Mouse (Mus musculus) CH12.LX (cell line): ENCODE results near the gene Tmem138.

Source experiments
- CHD2 ChIP-seq: IDR thresholded peaks from 2 replicates; pipeline ENCODE4 v1.6.1; 2011; ENCODE audit warnings: low read length, improper control_type of control experiment
- CTCF ChIP-seq, 2 experiments: IDR thresholded peaks in 1 of 2; conservative IDR thresholded peaks in 1 of 2; 2 replicates each; pipeline ENCODE4 v1.5.1; 2011 to 2012; ENCODE audit warnings: low read depth in 2 of 2, low read length in 2 of 2, improper control_type of control experiment in 1 of 2, inconsistent platforms in 1 of 2, mild to moderate bottlenecking in 1 of 2, moderate library complexity in 1 of 2
- MEF2A ChIP-seq: IDR thresholded peaks from 2 replicates; pipeline ENCODE4 v1.6.1; 2014; ENCODE audit warnings: low read depth, mild to moderate bottlenecking, inconsistent platforms, low read length, improper control_type of control experiment, borderline replicate concordance
- MYC ChIP-seq: IDR thresholded peaks from 2 replicates; pipeline ENCODE4 v1.6.1; 2011; ENCODE audit warnings: low read depth, mild to moderate bottlenecking, improper control_type of control experiment, low read length
- NELFE ChIP-seq: IDR thresholded peaks from 2 replicates; pipeline ENCODE4 v1.6.1; 2011; ENCODE audit warnings: low read depth, low read length, improper control_type of control experiment
- RCOR1 ChIP-seq: conservative IDR thresholded peaks from 2 replicates; pipeline ENCODE4 v1.6.1; 2012; ENCODE audit warnings: low read depth, mild to moderate bottlenecking, inconsistent platforms, low read length, improper control_type of control experiment
- ZNF384 ChIP-seq: IDR thresholded peaks from 2 replicates; pipeline ENCODE4 v1.6.1; 2012; ENCODE audit warnings: low read depth, low read length, improper control_type of control experiment, inconsistent platforms

GRCm38 (mm10) chr19:10557430-10557829 lies 19.7 kb downstream of the Tmem138 start:
- TF ChIP-seq RCOR1 (no peak), CHD2 (no peak), MEF2A (no peak), ZNF384 (no peak), NELFE (no peak), CTCF (conservative IDR thresholded peaks at IDR 0.05 in 1 of 2, IDR thresholded peaks at IDR 0.05 in 1 of 2; ENCODE audit: low read depth in 2 of 2, low read length in 2 of 2) (no peak), MYC (no peak)
